Mouse (Mus musculus): ENCODE results near the gene Gm27179.
"Not testable (repeated sequence)": the region's sequence is repeated elsewhere in the genome, so short reads cannot be mapped to it uniquely, and the experiment has no call there.

Gene Gm27179

GRCm38 (mm10) chr14:69512449-69512848, at the start of gene Gm27179:
Gm27179 (minus strand) TSS chr14:69512549.
- POLR2A ChIA-PET, CTCF ChIA-PET: not testable (repeated sequence)

GRCm38 (mm10) chr14:69557550-69557949, 45.2 kb upstream of the Gm27179 start:
- POLR2A ChIA-PET, CTCF ChIA-PET: not testable (repeated sequence)

GRCm38 (mm10) chr14:69556820-69557219, 44.5 kb upstream of the Gm27179 start:
- CTCF ChIA-PET, POLR2A ChIA-PET: not testable (repeated sequence)

- CTCF ChIA-PET, POLR2A ChIA-PET: not testable (repeated sequence)
Observed at GRCm38 (mm10) chr14:69555110-69555831, 42.9 kb upstream of the Gm27179 start, which contains the start of gene Entpd4b. Entpd4b (plus strand) TSS chr14:69555424.

GRCm38 (mm10) chr14:69547310-69547709, 35.0 kb upstream of the Gm27179 start:
- POLR2A ChIA-PET, CTCF ChIA-PET: not testable (repeated sequence)

GRCm38 (mm10) chr14:69545052-69545451, 32.7 kb upstream of the Gm27179 start:
- CTCF ChIA-PET, POLR2A ChIA-PET: not testable (repeated sequence)

- POLR2A ChIA-PET, CTCF ChIA-PET: not testable (repeated sequence)
Observed at GRCm38 (mm10) chr14:69544033-69544432, 31.7 kb upstream of the Gm27179 start.

- CTCF ChIA-PET, result not testable (repeated sequence)
Observed at GRCm38 (mm10) chr14:69542695-69543094, 30.3 kb upstream of the Gm27179 start.

GRCm38 (mm10) chr14:69540113-69540512, 27.8 kb upstream of the Gm27179 start:
- POLR2A ChIA-PET, result not testable (repeated sequence)

More at GRCm38 (mm10) chr14:69542695-69543094, 30.3 kb upstream of the Gm27179 start:
- POLR2A ChIA-PET, result not testable (repeated sequence)

GRCm38 (mm10) chr14:69536539-69536938, 24.2 kb upstream of the Gm27179 start:
- POLR2A ChIA-PET, CTCF ChIA-PET: not testable (repeated sequence)

More at GRCm38 (mm10) chr14:69540113-69540512, 27.8 kb upstream of the Gm27179 start:
- CTCF ChIA-PET, result not testable (repeated sequence)

GRCm38 (mm10) chr14:69526202-69526601, 13.9 kb upstream of the Gm27179 start:
- CTCF ChIA-PET, result not testable (repeated sequence)

GRCm38 (mm10) chr14:69523001-69523400, 10.7 kb upstream of the Gm27179 start:
- CTCF ChIA-PET, POLR2A ChIA-PET: not testable (repeated sequence)

More at GRCm38 (mm10) chr14:69526202-69526601, 13.9 kb upstream of the Gm27179 start:
- POLR2A ChIA-PET, result not testable (repeated sequence)

GRCm38 (mm10) chr14:69520810-69521209, 8.5 kb upstream of the Gm27179 start:
- POLR2A ChIA-PET, CTCF ChIA-PET: not testable (repeated sequence)

GRCm38 (mm10) chr14:69507000-69507399, 5.3 kb downstream of the Gm27179 start:
- CTCF ChIA-PET, POLR2A ChIA-PET: not testable (repeated sequence)

- POLR2A ChIA-PET, CTCF ChIA-PET: not testable (repeated sequence)
Observed at GRCm38 (mm10) chr14:69503174-69503573, 9.2 kb downstream of the Gm27179 start, which contains the start of gene Gm16867. Gm16867 (minus strand) TSS chr14:69503362.

GRCm38 (mm10) chr14:69502440-69503150, 9.8 kb downstream of the Gm27179 start:
- POLR2A ChIA-PET, CTCF ChIA-PET: not testable (repeated sequence)

GRCm38 (mm10) chr14:69496259-69496658, 16.1 kb downstream of the Gm27179 start:
- CTCF ChIA-PET, POLR2A ChIA-PET: not testable (repeated sequence)

- POLR2A ChIA-PET, CTCF ChIA-PET: not testable (repeated sequence)
Observed at GRCm38 (mm10) chr14:69494946-69495345, 17.4 kb downstream of the Gm27179 start.

GRCm38 (mm10) chr14:69494522-69494921, 17.8 kb downstream of the Gm27179 start:
- CTCF ChIA-PET, POLR2A ChIA-PET: not testable (repeated sequence)

GRCm38 (mm10) chr14:69488001-69488400, 24.3 kb downstream of the Gm27179 start:
- POLR2A ChIA-PET, CTCF ChIA-PET: not testable (repeated sequence)

GRCm38 (mm10) chr14:69485466-69486135, 26.7 kb downstream of the Gm27179 start:
- CTCF ChIA-PET, POLR2A ChIA-PET: not testable (repeated sequence)

Measured in embryonic stem cell, embryonic (primary cell).